22 mouse cellular contexts compared by ENCODE assay signal in genomic region chr6:134168799-134169198, GRCm38 (mm10).
"Had no signal": no experiment of that assay in that cellular context is flagged by ENCODE, and none has a peak within 500 bp of the region (broad histone marks: within the 10 kb centered on the region; RNA-seq: fewer than 3 reads in every experiment).

No protein-coding gene starts in this region.

- H3K36me3 ChIP-seq: heart, embryonic 10.5 days; heart, embryonic 12.5 days; hindbrain, embryonic 13.5 days; hindbrain, embryonic 15.5 days; kidney, embryonic 15.5 days; limb, embryonic 15.5 days had no signal

- H3K27me3 ChIP-seq: heart, embryonic 12.5 days; hindbrain, embryonic 13.5 days; hindbrain, embryonic 15.5 days; kidney, embryonic 15.5 days; limb, embryonic 13.5 days; limb, embryonic 15.5 days had no signal

- ATAC-seq: hindbrain, postnatal 0 days; intestine, embryonic 16.5 days had no signal

- H3K4me2 ChIP-seq: heart, embryonic 12.5 days; hindbrain, embryonic 13.5 days; hindbrain, embryonic 15.5 days; kidney, embryonic 15.5 days; limb, embryonic 13.5 days; limb, embryonic 15.5 days had no signal

- DNase-seq: gastrocnemius, postnatal 14 days; gastrocnemius, postnatal 36 days; heart, postnatal 14 days; heart, postnatal 36 days; kidney, adult 11 months; kidney, adult 2 months; kidney, adult 9 months; kidney, postnatal 14 days; kidney, postnatal 36 days; layer of hippocampus, adult 9-11 months; layer of hippocampus, postnatal 36 days; left cerebral cortex, postnatal 4 days had no signal

- H3K4me3 ChIP-seq: heart, embryonic 10.5 days; heart, embryonic 12.5 days; hindbrain, embryonic 13.5 days; hindbrain, embryonic 15.5 days; kidney, embryonic 15.5 days; limb, embryonic 13.5 days; limb, embryonic 15.5 days had no signal

- H3K9ac ChIP-seq: heart, embryonic 12.5 days; hindbrain, embryonic 13.5 days; hindbrain, embryonic 15.5 days; kidney, embryonic 15.5 days; limb, embryonic 13.5 days; limb, embryonic 15.5 days had no signal

- H3K9me3 ChIP-seq: heart, embryonic 10.5 days; heart, embryonic 12.5 days; hindbrain, embryonic 13.5 days; hindbrain, embryonic 15.5 days; kidney, embryonic 15.5 days; limb, embryonic 13.5 days; limb, embryonic 15.5 days had no signal

- H3K27ac ChIP-seq: heart, embryonic 10.5 days; hindbrain, embryonic 13.5 days; hindbrain, embryonic 15.5 days; hindbrain, postnatal 0 days; kidney, embryonic 15.5 days; kidney, postnatal 0 days; limb, embryonic 13.5 days; limb, embryonic 15.5 days had no signal
